Mouse (Mus musculus) skeletal muscle tissue, adult 2 months (tissue): ENCODE data around the gene Dnajb12.
A peak's percentile ranks its signal among the peaks of the same experiment; 100 is the strongest.

Source experiments
- DNase-seq: peaks from one replicate; pipeline ENCODE4 v3.0.0-alpha.2; 2012; ENCODE audit warnings: low read depth, low spot score

The Dnajb12 gene

DNA sequence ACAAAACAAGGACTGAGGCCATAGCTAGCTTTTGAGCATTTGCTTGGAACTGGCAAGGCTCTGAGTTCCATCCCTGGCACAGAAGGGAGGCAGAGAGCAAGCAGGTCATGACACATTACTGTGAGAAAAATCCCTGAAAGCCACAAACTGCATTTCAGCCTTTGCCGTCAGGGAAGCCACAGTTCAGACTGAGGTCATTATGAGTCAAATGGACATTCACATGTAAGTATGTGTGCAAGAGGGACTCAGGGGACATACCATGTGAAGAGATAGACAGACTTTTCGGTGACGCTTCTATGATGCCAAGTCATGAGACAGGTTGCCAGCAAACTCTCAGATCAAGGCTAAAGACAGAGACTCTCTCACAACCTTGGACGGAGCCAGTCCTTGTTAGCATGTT, 38.8 kb downstream of the Dnajb12 start:
- no peak for DNase-seq

GRCm38 (mm10) chr10:59919494-59920181, 40.3 kb downstream of the Dnajb12 start:
- DNase-seq: no peak

DNA sequence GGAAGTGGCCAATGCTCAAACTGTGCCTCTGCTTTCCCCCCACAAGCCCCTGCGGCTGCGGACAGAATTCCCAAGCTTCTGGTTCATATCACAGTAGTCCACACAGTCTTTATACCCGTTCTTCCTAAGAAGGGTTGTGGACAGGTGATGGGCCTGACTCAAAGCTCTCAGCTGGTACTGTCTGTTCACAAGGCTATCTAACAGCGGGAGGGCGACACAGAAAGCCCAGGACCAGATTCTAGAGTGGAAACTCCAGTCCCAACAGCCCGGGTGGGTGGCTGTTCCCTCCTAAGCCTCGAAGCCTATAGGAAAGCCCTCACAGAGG, 41.1 kb downstream of the Dnajb12 start:
- DNase-seq: no peak

DNA sequence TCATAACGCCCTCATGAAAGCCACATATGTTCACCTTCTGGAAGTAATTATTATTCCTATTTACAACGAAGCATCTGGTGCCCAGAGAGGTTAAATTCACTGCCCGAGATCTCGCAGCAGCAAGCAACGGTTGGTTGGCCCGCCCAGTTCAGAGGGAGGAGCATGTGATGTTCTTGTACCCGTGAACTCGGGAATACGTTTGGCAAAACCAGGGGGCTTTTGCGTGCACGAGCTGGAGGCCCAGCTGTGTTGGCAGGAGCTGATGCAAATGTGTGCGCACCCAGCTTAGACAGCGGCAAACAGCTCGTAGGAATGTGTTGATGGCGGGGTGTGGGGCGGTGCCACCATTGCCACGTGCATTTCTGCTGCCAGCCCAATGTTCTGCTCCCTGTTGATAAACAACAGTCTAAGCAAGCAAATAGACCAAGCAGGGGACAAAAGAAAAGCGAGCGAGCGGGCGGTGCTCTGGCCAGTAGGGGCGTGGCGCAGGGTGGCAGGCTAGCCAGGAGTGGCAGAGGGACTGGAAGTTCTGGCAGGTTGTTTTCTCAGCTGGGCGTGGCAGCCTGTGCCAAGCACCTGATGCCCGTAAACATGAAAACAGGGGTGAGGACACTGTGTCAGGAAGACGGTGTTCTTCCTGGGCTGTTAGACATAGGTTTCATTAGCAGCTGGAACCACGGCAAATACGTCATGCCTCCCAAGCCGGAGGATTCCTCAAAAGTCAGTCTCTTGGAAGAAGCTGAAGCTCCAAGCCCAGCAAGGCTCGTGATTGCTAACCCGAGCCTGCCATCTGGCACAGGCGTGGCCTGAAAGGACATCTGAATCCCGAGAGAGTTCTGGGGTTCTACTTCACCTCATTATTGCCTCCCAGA, 41.7 kb downstream of the Dnajb12 start:
- DNase-seq: peak; percentile 84

GRCm38 (mm10) chr10:59923493-59923892, 44.1 kb downstream of the Dnajb12 start:
- no peak for DNase-seq

DNA sequence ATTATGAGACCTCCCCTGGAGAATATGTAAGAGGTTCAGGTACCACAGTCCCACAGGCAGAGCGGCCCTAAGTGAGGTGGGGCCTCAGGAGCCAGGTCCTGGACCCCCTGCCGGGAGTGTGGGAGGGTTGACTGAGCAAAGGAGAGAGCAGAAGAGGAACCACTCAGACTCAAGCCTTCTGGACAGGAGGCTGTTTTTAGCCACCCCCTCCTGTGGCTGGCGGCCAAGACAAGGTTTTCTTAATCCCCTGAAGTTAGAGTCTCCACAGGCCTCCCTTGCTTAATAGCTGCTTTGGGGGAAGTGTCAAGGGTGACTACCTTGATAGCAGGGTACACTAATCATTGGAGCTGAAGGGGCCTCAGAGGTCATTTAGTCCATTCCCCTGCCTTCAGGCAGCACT, 44.9 kb downstream of the Dnajb12 start:
- DNase-seq: no peak

- DNase-seq: no peak
Measured at GRCm38 (mm10) chr10:59929205-59929604, 49.8 kb downstream of the Dnajb12 start.

GRCm38 (mm10) chr10:59930996-59931395, 51.6 kb downstream of the Dnajb12 start:
- DNase-seq: no peak

DNA sequence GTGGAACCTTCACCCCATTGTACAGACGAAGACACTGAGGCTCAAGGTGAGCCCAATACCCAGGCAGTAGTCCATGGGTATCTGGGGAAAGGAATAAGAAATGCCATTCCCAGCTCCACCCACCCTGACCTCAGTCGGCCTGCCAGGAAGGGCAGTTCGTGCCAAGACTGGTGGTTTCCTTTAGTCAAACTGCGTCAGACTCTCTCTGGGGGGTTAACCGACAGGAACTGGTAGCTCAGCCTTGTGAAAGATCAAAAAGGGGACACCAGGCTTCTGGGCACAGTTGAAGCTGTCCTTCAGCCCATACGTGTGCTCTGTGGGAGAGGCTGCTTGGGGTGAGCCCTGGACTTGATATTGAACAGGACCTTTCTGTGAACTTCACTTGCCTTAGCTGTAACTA, 53.2 kb downstream of the Dnajb12 start:
- DNase-seq: peak; percentile 34

- no peak for DNase-seq
Measured at GRCm38 (mm10) chr10:59934039-59934438, 54.7 kb downstream of the Dnajb12 start.

- DNase-seq: no peak
Measured at GRCm38 (mm10) chr10:59936058-59936856, 56.9 kb downstream of the Dnajb12 start.

- DNase-seq: no peak
Measured at GRCm38 (mm10) chr10:59938662-59939061, 59.3 kb downstream of the Dnajb12 start.

GRCm38 (mm10) chr10:59939081-59939480, 59.7 kb downstream of the Dnajb12 start:
- DNase-seq: no peak

- DNase-seq: no peak
Measured at GRCm38 (mm10) chr10:59942281-59942846, 63.0 kb downstream of the Dnajb12 start.

- no peak for DNase-seq
Measured at GRCm38 (mm10) chr10:59942847-59943420, 63.6 kb downstream of the Dnajb12 start.

DNA sequence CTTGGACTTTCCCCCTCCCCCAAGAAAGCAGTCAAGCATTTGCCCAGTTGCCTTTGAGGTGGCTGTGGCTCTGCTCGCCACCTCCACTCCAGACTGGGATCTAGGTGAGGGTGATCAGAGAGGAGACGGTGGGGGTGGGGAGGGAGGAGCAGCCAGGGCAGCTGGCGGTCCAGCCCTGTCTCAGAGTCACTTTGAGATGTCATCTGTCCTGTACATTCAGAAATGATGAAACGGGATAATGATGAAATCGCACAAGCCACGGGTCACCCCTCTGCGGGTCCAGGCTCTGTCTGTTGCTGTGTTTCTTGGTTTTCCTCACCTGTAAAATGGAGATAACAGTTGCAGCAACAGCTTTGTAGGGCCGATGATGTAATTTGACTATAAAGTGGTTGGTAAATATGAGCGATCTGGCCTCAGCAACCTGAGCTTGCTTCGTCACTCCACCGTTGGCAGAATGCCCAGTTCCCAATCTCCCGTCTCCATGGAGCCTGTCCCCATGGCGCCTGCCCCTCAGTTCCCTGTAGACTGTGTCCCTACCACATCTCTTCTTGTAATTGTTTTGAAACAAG, 64.1 kb downstream of the Dnajb12 start:
- no peak for DNase-seq

DNA sequence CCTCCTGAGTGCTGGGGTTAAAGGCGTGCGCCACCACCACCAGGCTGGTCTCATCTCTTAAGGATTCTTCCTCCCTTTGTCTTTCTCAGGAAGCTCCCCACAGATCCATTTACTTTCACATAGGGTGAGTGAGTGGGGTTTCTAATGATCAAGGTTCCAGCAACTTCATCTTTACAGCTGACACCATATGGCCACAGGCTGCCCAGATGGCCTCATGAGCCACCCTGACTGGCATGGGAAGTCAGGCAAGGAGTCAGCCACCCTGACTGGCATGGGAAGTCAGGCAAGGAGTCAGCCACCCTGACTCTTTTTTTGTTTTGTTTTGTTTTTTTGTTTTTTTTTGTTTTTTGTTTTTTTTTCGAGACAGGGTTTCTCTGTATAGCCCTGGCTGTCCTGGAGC, 66.1 kb downstream of the Dnajb12 start:
- DNase-seq: no peak

DNA sequence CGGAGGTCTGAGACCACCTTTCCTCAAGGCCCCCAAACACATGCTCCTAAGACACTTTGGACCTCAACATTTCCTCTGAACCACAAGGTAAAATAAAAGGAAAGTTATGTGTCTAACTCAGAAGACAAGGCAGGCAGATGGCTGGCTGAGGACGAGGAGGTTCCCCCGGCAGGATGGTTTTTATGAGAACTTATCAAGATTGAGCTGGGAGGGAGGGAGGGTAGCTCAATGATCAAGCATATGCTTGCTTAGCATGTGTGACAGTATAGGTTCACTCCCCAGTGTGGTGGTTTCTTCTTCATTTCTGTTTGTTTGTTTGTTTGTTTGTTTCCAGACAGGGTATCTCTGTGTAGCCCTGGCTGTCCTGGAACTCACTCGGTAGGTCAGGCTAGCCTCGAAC, 67.0 kb downstream of the Dnajb12 start:
- DNase-seq: no peak

GRCm38 (mm10) chr10:59947296-59948073, 68.1 kb downstream of the Dnajb12 start:
- DNase-seq: no peak
